22 mouse cellular contexts compared by ENCODE assay signal in genomic region chr4:55493261-55493660, GRCm38 (mm10).
"Had no signal": no experiment of that assay in that cellular context is flagged by ENCODE, and none has a peak within 500 bp of the region (broad histone marks: within the 10 kb centered on the region; RNA-seq: fewer than 3 reads in every experiment).

No protein-coding gene starts in this region.

- H3K9me3 ChIP-seq: heart, embryonic 10.5 days; heart, embryonic 12.5 days; hindbrain, embryonic 13.5 days; hindbrain, embryonic 15.5 days; limb, embryonic 13.5 days; limb, embryonic 15.5 days; liver, embryonic 12.5 days had no signal

- H3K4me3 ChIP-seq: gastrocnemius, adult 2 months; heart, embryonic 10.5 days; heart, embryonic 12.5 days; hindbrain, embryonic 13.5 days; hindbrain, embryonic 15.5 days; layer of hippocampus, adult 2 months; limb, embryonic 13.5 days; limb, embryonic 15.5 days; liver, embryonic 12.5 days had no signal

- H3K9ac ChIP-seq: heart, embryonic 12.5 days; hindbrain, embryonic 13.5 days; hindbrain, embryonic 15.5 days; limb, embryonic 13.5 days; limb, embryonic 15.5 days; liver, embryonic 12.5 days; liver, embryonic 14.5 days had no signal

- H3K27me3 ChIP-seq: heart, embryonic 12.5 days; hindbrain, embryonic 13.5 days; hindbrain, embryonic 15.5 days; limb, embryonic 13.5 days; limb, embryonic 15.5 days; liver, embryonic 12.5 days had no signal

- H3K36me3 ChIP-seq: heart, embryonic 10.5 days; heart, embryonic 12.5 days; hindbrain, embryonic 13.5 days; hindbrain, embryonic 15.5 days; limb, embryonic 13.5 days; limb, embryonic 15.5 days; liver, embryonic 12.5 days had no signal

- DNase-seq: gastrocnemius, adult 2 months; gastrocnemius, postnatal 10 days; gastrocnemius, postnatal 25 days; heart, adult 18-20 months; heart, postnatal 10 days; heart, postnatal 36 days; kidney, adult 11 months; kidney, adult 2 months; kidney, postnatal 10 days; kidney, postnatal 25 days; kidney, postnatal 4 days; left cerebral cortex, postnatal 4 days had no signal

- H3K4me2 ChIP-seq: heart, embryonic 12.5 days; hindbrain, embryonic 13.5 days; hindbrain, embryonic 15.5 days; limb, embryonic 13.5 days; limb, embryonic 15.5 days; liver, embryonic 12.5 days had no signal

- H3K27ac ChIP-seq: gastrocnemius, adult 2 months; heart, embryonic 10.5 days; hindbrain, embryonic 13.5 days; hindbrain, embryonic 15.5 days; layer of hippocampus, adult 2 months; limb, embryonic 13.5 days; limb, embryonic 15.5 days; liver, embryonic 12.5 days; liver, embryonic 14.5 days had no signal

- ATAC-seq: inflammation-experienced regulatory T-cells, adult 6 months; liver, embryonic 12.5 days had no signal

- H3K4me1 ChIP-seq: heart, embryonic 10.5 days; hindbrain, embryonic 13.5 days; hindbrain, embryonic 15.5 days; limb, embryonic 13.5 days; limb, embryonic 15.5 days had no signal
